Mouse (Mus musculus) testis, adult 2 months (tissue): Measurements from ENCODE around the gene Lemd1.

ENCODE experiments used
- CTCF ChIP-seq: fragments of 200-500 bp; IDR thresholded peaks from 2 replicates; pipeline ENCODE4 v1.5.1; 2012; ENCODE audit warnings: low read depth, mild to moderate bottlenecking, inconsistent platforms, low read length, moderate library complexity; ENCODE audit not compliant: control insufficient read depth, insufficient read depth, insufficient replicate concordance
- POLR2A ChIP-seq: fragments of 200-500 bp; IDR thresholded peaks from 2 replicates; pipeline ENCODE4 v1.6.1; 2012; ENCODE audit warnings: low read depth, mild to moderate bottlenecking, inconsistent platforms, low read length, moderate library complexity; ENCODE audit not compliant: control insufficient read depth

DNA sequence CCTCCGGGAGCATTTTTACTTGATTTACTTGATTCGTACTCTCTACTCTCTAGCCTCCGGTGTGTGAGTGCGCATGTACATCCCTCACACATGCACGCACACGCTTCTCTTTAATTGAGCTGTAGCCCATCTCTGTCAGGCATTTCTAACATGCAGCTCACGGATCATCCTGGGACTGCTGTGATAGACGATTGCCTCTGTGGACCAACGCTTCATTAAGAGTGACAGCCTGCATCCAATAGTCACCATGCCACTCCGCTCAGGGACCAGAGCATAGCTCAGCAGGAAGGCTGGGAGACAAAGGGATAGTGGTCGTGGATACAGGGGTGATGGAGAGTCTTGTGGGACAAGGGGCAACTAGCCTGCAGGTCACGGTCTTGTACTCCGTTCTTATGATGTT is 91.8 kb downstream of the Lemd1 start:
- TF ChIP-seq CTCF, result no peak
- no peak for TF ChIP-seq POLR2A
